Mouse (Mus musculus) layer of hippocampus, adult 11-12 months (tissue): ENCODE data around the gene Pknox2.

Experiments
- DNase-seq: peaks from one replicate; pipeline ENCODE4 v3.0.0; 2022; ENCODE audit warnings: low spot score

The Pknox2 gene

DNA sequence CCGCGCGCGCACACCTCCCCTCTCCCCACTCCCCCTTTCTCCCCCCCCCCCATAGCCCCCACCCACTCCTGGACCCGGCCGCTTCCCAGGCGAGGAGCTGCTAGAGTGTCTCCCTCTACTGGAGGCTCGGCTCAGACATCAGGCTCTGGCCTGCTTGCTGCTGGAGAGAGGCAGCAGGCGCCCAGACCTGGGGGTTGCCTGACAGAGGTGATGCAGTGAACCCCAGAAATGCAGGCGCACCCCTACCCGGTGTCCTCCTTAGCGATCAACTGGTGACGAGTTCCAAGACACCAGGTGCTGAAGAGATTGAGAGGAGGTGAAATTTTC, at the start of gene Pknox2:
TSS of gene Pknox2 (minus strand) at position 49 of the 327 bp plus-strand sequence.
- DNase-seq: peak; percentile 88

DNA sequence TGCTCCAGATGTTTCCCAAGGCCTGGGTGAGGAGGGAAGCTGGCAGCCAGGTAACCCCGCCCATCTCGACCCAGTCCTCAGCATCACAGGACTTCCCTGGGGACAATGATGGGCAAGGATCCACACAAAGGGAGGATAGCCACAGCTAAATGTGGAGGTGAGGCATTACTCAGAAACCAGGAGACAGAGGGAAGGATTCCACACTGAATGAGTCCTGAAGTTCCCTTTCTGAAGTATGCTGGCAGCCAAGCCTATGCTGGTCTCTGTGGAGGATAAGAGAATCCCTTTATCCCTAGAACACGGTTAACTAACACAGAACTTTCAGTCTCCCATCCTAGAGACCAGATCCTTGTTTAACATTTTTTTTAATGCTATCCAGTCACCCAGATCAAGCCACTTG, 40.8 kb upstream of the Pknox2 start:
- DNase-seq: no peak

DNA sequence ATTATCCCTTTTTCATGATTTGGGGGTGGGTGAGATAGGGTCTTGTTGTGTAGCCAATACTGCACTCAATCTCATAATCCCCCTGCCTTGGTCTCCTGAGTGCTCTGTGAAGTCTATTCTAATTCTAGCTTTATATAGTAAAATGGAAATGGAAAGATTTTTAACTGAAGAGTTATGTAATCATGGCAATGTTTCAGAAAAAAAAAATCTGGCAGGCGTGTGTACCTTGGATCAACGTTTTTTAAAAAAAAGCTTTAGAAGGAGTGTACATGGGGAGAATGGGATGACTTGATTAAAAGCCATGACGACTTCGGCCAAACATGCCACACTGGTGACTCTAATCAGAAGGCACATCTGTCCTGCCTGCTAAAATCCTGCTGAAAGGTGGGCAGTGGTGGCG, 40.2 kb upstream of the Pknox2 start:
- DNase-seq: no peak

DNA sequence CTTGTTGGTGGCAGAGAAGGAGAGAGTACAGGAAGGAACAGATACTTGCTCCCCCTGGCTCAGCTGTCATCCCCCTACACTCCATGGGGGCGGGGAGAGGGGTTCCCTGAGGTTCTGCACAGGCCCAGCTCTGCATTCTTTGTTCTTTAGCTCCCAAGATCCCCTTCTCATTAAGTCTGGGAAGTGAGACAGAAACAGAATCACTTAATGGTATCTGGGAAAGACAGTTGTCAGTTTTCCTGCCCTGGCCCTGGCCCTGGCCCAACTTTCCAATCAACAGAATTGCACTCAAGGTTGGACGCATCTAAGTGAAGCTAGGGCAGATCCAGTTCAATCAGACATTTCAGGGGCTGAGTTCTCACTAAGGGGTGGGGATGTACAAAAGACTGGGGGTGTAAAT, 36.0 kb upstream of the Pknox2 start:
- no peak for DNase-seq

DNA sequence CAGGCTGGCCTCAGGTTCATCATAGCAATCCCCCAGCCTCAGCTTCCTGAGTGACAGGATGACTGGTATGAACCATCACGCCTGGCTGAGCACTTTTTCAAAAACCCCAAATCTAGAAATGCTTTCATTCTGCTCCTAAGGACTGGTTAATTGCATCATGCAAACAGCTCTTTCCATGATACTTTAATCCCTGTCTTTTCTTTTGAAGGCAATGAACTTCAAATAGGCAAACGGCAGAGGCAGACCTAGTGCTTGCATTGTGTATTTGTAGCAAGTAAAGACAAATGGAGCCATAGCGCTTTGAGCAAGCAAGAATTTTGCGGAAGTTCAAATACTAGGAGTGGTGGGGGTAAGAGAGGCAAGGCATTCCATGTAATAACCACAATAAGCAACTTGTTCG, 34.4 kb upstream of the Pknox2 start:
- no peak for DNase-seq

DNA sequence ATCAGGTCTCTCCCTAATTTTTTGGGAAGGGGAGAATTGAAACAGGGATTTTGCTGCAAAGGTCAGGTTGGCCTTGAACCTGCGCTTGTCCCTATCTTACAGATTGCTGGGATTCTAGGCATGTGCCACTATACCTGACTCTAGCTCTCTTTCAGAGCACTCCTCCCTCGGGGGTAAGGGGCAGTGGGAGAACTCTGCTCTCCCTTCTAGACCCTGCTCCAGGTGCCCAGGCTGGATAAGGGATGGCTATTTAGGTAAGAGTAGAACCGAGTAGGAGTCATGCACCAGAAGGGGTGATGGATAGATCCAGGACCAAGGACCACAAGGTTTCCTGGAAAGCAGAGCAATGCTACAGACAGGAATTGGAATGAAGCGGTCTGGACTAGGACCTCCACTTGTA, 32.4 kb upstream of the Pknox2 start:
- DNase-seq: no peak

DNA sequence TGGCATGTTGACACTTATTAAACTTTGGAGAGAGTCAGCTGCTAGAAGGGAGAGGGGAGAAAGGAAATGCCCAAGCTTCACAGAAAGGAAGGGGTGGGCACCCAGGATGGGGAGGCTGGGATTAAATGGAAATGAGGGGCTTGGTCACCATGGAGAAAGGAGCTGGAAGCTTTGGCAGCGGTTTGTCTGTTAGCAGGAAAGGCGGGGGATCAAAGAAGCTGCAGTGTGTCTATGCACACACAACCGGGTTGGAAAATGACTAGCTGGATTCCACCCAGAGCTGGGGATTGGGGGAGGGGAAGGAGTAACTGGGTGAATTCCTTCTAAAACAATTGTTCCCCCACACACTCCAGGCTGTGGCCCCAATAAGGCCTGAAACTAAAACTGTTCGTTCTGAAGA, 31.7 kb upstream of the Pknox2 start:
- no peak for DNase-seq

DNA sequence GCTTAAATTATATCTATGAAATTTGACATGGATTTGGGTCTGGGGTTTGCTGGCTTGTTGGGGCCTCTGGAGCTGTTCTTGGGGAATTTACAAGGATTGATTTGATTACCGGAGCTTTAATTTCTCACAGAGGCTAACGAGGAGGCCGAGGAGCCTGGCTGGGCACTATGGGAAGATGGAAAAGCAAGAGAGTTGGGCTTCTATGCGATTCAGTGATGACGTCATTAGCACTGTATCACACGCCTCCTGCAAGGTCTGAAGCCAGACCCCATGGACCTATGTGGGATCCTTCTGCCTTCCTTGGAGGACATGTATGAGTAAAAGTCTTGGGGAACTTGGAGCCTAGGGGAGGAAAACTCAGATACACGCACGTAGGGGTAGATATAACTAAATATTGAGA, 30.3 kb upstream of the Pknox2 start:
- DNase-seq: no peak

DNA sequence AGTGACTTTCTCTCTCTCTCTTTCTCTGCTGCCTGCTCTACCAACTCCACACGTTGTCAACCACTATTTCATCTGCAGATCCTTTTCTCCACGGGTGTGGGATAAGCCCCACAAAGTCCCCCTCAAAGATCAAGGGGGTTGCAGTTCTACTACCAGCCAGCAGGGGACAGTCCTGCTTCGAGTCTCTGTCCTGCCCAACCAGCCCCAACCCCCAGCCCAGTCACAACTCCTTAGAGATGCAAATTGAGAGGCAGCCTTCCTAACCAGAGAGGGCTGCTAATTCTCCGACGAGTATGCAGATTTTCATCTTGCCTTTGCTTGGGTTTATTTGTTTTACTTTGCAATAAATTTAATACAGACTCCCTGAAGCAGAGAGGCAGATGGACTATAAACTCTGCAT, 29.9 kb upstream of the Pknox2 start:
- peak; percentile 76 for DNase-seq

DNA sequence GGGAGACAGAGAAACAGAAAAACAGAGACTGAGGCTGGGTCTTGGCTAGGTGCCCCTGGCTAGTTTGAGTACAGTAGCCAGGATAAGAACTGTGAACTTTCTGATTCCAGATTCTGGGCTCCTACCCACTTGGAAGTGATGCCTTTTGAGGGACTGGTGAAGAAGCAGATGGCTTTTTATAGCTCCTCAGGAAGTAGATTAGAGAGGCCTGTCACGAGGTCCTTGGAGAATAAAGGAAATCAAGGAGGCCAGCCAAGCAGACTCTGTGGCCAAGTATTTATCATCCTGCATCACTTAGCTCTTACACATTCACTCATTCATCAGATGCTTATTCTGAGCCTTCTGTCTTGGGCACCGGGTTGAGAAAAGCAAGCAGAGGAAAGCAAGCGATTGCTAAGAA, 28.8 kb upstream of the Pknox2 start:
- DNase-seq: no peak

DNA sequence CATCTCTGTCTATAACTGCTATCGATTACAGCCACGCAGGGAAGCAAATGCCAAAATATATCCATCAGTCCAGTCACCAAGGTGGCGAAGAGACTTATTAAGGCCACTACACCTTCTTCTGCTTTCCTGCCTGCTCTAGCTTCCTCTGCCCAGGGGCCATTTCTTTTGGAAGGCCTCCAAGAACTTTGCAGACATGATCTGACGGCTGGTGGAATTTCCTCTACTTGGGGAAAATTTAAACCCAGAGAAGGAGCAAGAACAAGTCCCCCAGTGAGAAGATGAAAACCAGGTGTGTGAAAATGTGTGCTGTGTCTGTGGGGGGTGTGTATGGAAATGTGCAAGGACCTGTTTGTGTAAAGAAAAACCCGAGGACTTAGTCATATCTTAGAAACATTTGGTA, 26.2 kb upstream of the Pknox2 start:
- DNase-seq: no peak

DNA sequence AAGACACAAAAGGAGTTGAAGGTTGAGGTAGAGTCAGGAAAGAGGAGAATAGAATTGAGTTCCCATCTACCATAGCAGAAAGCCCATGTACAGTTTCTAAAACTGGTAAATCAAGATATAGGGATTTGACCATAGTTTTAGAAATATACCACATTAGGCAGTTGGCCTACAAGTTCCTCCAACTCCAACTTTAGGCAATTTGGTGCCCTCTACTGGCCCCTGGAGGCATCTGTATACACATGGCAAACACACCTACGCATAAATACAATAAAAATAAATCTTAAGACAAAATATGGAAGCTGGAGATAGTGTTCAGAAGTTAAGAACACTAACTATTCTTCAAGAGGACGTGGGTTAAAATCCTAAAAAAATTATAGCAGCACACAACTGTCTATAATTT, 19.7 kb upstream of the Pknox2 start:
- DNase-seq: no peak

DNA sequence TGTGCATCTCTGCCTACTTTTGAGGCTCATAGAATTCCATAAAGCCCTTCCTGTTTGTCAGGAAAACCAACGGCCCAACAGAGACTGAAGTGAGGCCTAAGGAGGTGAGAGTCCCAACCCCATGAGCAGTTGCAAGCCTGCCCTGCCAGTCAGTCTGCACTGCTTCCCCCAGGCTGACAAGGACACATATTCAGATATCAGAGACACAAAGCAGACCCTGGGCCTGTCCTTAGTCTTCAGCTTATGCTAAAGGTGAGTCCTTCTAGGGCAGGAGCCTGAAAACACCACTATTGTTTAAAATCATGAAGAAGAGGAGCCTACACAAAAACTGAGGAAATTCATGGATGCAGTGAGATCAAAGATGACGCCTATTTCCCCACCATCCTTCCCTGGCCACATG, 13.5 kb upstream of the Pknox2 start:
- DNase-seq: no peak

DNA sequence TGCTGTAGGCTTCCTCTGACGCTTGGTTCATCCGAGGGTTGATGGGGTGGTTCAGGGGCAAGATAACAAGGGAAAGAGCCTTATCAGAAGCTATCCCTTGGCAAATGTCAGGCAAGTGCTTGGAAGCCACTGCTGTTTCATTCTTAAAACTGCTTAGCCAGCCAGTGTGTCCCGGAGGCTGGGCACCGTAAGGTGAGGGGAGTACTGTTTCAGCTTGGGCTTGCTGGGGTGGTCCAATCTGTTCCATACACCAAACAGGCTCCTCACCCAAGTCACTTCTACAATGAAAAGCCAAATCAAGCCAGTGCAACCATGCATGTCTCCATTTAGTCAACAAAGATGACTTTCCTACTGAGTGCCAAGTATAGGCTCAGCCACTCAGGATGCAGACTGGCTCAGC, 679 bp upstream of the Pknox2 start:
- no peak for DNase-seq

DNA sequence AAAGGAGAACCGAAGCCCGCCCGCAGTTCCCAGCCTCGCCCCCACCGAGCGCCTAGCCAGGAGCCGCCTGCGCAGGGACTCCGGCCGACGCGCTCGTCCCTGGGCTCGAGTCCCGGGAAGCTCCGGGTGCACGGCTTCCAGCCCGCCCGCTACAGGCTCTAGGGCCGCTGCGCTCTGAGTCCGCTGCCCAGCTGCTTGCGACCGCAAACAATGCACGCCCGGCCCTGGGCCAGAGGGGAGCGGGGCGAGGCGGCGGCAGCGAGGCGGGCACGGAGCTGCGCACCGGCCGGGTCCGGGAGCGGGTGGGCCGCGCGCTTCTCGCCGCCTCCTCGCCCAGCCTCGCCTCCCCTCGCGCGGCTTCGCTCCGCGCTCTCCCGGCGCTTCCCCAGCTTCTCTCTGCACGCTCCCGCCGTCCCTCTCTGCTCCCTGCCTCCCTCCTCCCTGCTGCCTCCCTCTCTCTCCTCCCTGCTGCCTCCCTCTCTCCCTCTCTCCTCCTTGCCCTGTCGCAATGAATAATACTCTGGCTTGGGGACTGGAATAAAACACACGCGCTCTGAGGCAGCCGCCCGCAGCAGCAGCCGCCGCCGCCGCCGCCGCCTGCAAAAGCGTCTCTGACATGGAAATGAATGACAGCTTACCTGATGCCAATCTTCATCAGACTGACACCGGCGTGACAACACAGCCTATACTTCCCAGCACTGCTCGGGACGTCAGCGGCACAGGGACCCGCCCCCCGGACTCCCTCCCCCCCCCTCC, 426 bp downstream of the Pknox2 start:
- peak; percentile 73 for DNase-seq

DNA sequence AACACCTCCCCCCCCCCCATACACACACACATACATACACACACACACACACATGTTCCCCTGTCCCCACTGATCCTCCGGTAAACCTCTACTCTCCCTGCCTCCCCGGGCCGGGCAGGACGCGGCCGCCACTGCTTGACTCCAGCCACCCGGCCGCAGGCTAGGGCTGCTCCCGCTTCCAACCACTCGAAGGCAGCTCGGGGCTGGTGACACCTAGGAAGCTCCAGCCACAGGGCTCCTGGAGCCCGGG, 929 bp downstream of the Pknox2 start:
- no peak for DNase-seq

DNA sequence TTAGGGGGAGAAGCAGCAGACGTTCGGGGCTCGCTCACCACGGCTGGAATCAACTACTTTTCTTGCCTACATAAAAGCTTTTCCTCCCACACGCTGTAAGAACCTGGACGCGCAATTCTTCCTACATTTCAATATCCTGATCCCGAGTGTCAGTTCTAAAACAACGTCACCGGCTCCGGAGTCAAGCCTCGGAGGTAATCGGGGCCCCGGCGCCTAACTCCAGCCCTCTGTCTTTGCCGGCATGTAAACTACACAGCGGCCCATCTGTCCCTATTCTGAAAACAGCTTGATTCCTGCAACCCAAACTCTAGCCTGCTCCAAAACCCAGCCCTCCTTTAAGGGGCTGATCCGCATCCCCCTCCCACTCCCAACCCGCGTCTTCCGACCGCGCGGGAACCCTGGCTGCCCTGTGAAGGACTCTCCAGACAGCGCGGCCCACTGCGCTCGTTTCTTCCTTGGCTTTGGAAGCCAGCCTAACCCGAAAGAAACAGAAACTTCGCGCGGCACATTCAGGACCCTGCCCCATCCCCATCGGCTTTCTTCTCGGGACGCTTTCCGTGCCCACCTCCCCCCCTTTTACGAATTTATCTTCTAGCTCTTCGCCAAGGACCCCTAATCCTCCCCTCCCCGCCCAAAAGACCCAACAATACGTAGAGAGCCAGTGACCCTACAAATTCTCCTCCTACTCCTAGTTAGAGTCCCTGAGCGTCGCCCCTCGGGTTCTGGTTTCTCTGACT, 1.4 kb downstream of the Pknox2 start:
- no peak for DNase-seq

DNA sequence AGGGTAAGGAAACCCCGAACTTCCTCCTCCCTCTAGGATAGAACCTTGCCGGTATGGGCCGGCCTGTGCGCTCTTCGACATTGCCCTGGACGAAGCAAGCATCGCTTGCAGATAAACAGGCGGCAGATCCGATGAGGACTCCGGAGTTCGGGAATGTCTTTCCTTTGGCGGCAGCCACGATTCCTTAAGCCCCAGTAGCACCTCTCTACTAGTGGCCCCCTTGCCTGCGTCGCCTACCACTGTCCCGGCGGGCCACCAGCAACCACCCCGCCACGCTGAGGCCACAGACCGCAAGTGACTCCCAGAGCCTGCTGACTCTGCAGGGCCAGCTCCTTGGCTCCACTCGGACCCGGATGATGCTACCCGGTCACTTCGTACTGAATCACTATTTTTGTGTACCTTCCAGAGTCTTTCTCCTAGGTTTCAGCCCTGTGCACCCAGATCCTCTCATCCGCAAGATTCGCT, 2.0 kb downstream of the Pknox2 start:
- DNase-seq: no peak

DNA sequence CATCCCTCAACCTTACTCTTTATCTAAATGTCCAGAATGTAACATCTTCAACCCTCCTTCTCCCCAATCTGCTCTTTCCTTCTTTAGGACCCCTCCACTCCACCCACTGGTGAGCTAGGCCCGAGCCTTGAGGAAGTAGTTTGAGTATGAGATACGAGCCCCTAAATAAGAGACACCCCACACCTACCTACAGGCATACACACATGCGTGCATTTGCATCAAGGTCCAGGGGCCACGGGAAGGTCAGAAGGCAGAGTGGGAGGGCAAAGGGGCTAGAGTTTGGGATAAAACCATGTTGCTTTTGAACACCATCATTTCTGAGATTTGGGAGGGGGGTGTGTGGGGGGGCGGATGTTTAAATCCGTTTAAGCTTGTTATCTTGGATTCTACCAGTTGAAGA, 2.5 kb downstream of the Pknox2 start:
- DNase-seq: no peak

DNA sequence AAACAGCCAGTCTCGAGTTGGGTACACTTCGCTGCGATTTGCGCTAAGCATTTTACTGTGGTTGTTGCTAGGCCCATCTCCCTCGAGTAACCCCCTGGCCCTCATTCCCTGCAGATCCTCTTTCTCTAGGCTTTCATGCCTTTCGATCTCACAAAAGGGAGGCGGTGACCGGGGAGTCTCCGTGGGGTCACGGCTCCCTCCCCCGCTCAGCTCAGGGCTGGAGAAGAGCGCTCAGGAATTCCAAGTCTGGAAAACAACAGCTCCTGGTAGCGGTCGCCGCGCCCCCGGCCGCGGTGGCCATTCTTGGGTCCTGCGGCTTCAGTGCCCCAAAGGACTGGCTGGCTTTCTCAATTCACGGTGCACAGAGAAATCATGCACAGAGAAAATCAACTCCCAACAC, 3.0 kb downstream of the Pknox2 start:
- DNase-seq: no peak

DNA sequence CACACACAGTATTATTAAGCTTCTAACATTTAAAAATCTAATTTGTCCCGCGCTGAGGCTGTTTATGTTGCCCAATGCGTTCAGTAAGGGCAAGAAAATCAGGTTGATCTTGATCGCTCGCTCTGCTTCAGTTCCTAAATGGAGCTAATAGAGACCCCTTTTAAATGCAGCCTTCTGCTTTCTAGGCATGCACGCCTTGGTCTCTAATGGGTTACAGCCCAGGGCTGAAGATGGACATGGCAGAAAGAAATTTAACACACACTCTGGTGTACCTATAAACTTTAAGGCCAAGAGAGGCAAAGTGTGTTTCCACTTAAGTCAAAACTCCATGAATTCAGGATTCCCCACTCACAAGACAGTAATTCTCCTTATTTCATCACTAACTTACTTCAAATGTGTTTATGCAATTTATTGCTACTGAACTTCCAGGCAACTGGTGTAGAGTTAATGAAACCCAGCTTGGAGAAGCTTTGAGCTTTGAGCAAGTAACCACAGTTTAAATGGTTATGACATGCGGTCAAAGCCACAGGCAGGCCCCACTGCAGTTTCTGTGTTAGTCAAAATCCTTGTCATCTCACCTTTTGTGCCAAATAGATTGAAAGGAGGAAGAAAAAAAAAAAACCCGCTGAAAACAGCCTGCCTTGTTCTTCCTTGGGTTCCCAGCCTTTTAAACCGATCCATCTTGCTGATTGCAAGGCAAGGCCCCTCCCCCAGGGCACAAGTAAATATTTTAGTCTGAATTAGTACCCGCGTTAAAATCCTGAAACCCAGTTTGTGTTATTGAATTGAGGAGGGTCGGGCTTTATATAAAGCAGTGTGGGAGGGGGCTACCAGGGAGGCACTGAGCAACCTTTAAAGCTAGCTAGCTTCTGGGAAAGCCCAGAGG, 3.9 kb downstream of the Pknox2 start:
- no peak for DNase-seq

DNA sequence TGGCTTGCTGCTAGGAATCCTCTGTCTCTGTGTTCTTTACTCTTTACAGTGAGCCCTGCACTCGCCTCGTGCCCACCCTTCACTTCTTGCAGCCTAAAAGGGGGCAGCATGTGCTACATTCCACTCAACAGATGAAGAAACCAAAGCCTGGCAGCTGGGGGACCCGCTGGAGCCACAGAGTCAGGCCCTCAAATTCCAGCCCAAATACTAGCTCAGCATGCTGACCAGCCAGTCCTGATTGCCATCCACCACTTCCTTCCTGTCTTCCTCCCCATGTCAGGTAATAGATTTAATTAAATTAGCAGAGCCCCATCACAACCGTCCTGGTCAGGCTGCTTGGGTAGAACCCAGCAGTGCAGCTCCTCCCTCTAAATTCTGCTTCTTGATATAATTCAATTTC, 5.1 kb downstream of the Pknox2 start:
- no peak for DNase-seq

DNA sequence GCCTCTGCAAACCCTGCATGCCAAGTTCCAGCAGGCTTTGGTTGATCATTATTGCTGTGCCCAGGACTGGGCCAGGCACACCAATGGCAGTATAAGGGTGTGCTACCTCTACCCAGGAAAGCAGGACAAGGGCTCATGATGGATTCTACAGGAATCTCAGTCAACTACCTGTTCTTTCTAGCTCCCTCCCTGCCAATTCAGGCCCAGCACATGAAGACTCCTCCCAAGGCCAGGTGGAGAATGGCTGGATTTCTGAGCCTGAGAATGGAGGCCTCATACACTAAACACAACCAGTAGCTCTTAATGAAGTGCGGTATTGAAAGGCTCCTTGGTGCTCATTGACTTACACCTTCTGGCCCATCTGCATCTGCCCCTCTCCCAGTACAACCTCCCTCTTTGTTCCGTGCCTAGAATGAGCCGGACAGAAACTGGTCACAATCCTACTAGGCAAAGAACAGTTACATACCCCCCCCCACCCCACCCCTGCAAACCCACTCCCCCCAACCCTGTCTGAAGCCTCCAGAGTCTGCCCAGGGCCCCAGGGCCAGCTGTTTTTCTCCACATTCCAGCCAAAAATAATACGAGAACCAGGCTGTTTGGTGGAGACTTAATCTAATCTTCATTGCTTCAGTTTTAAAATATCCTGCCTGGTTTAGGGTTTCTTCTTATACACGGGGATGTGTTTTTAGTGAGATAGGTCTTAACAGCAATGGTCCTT, 6.6 kb downstream of the Pknox2 start:
- DNase-seq: no peak
